10 mouse cellular contexts compared by ENCODE assay signal in genomic region chr12:38777316-38777715, GRCm38 (mm10). TPM values are rescaled to one million over a fixed set of nuclear protein-coding genes. Genes with fewer than 3 reads are reported as not detected.
DNase-seq lines count a peak whose midpoint lies in the region; ATAC-seq lines count a peak whose summit lies in the region.
"Had no signal": no experiment of that assay in that cellular context is flagged by ENCODE, and none has a peak within 500 bp of the region (broad histone marks: within the 10 kb centered on the region; RNA-seq: fewer than 3 reads in every experiment).

No protein-coding gene starts in this region.

- H3K9me3 ChIP-seq in heart, embryonic 15.5 days (replicated peaks): no peaks in the 10 kb centered on the region
- H3K9me3 ChIP-seq: forebrain, embryonic 15.5 days had no signal

- H3K36me3 ChIP-seq in heart, embryonic 15.5 days: no peaks in the 10 kb centered on the region
- H3K36me3 ChIP-seq: forebrain, embryonic 15.5 days had no signal

- 67% methylated on average over 7 of the region's 7 CpGs for WGBS in heart, embryonic 15.5 days

- H3K4me3 ChIP-seq in heart, embryonic 15.5 days: no peak overlapping the region

- H3K4me2 ChIP-seq in heart, embryonic 15.5 days: peak overlapping the region; percentile 95

- H3K27me3 ChIP-seq in heart, embryonic 15.5 days: no peaks in the 10 kb centered on the region
- H3K27me3 ChIP-seq: forebrain, embryonic 15.5 days had no signal

- DNase-seq in kidney, adult 9 months: peak; percentile 14
- no peak for DNase-seq in kidney, adult 18-20 months
- DNase-seq in adrenal gland, adult 8-10 months: peak; percentile 26
- peak; percentile 28 to 46 for DNase-seq in lung, postnatal 4 days
- no peak for DNase-seq in thymus, postnatal 4 days
- no peak for DNase-seq in urinary bladder, adult 2 months (ENCODE audit: low spot score)
- DNase-seq: cerebellum, adult 8-10 months; thymus, postnatal 14 days had no signal

- no peak for ATAC-seq in heart, embryonic 15.5 days (replicated peaks; ENCODE audit: insufficient number of reproducible peaks, insufficient read depth, low FRiP score, low read depth)

- peaks cover 6% of the 10 kb centered on the region for H3K4me1 ChIP-seq in heart, embryonic 15.5 days (replicated peaks)

- no peak overlapping the region for H3K9ac ChIP-seq in heart, embryonic 15.5 days
- H3K9ac ChIP-seq: forebrain, embryonic 15.5 days had no signal

- 0 out of 2 replicates have a peak overlapping the region, but pooled peaks have one; percentile 29 for H3K27ac ChIP-seq in heart, embryonic 15.5 days
- H3K27ac ChIP-seq: forebrain, embryonic 15.5 days had no signal

RNA-seq across cellular contexts. Expression of gene Etv1, which starts 1.9 kb away (rescaled TPM):
- total RNA-seq in adrenal gland, adult 8-10 months (2022): 10 to 100 TPM; 66.0 to 91.2 (median 76.2) TPM
- polyA plus RNA-seq in heart, embryonic 15.5 days (2015; fragmentation: Nextera tagmentation; extraction: Ambion mirVana): 29.6 and 33.5 TPM in 2 replicates
- polyA plus RNA-seq in urinary bladder, adult 2 months (2012; rRNA removed): 3.3 and 4.1 TPM in 2 replicates

Comparison
In these comparisons a context has a peak if more than half of its experiments do, and no peak if none do; other contexts are left out.
1. DNase-seq: peak in kidney, adult 9 months (single experiment), adrenal gland, adult 8-10 months (single experiment) and lung, postnatal 4 days (2 of 2); none in kidney, adult 18-20 months (single experiment), thymus, postnatal 4 days (single experiment) and urinary bladder, adult 2 months (single experiment).